ENCODE assay signal across 8 mouse cellular contexts in the genomic region with DNA sequence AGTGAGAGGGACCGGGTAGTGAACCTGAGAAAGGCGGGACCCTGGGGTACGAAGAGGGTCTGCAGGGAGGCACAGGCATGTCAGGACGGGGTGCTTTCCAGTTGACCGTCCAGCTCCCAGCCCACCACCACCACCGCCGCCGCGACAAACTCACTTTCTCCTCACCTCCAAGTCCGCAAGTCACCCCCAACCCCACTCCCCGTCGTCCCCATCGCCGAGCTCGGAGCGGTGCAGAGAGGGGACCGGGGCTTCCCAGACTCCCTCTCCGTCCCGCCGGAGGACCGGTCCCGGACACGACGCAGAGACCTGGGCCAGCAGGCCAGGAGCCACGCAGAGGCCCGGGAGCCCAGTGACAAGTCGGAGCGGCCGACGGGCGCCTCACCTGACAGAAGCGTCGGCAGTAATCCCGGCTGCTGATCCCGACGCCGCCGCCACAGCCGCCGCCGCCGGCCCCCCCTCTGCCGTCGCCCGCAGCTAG. TPM values are rescaled to one million over a fixed set of nuclear protein-coding genes. Genes with fewer than 3 reads are reported as not detected.
DNase-seq lines count a peak whose midpoint lies in the region; ATAC-seq and TF ChIP-seq lines count a peak whose summit lies in the region.

No protein-coding gene starts in this region.

- ATAC-seq in heart, embryonic 13.5 days (ENCODE audit: extremely low read depth, insufficient number of reproducible peaks, low FRiP score, low TSS enrichment), result peak; percentile 27
- ATAC-seq in G1E (ENCODE audit: extremely low read depth, insufficient number of reproducible peaks, low FRiP score, poor library complexity, severe bottlenecking), result no peak
- no peak for ATAC-seq in forebrain, embryonic 12.5 days (ENCODE audit: low FRiP score)
- peak; percentile 38 for ATAC-seq in liver, embryonic 12.5 days
- no peak; the same call in none of the 2 replicates for ATAC-seq in stomach, embryonic 16.5 days (ENCODE audit: insufficient read depth, low FRiP score)

- H3K27ac ChIP-seq in heart, embryonic 13.5 days (replicated peaks), result peak overlapping the region; percentile 96
- peak overlapping the region; percentile 93 for H3K27ac ChIP-seq in forebrain, embryonic 12.5 days
- H3K27ac ChIP-seq in liver, embryonic 12.5 days, result peak overlapping the region; percentile 95
- peak overlapping the region; percentile 93 for H3K27ac ChIP-seq in stomach, embryonic 16.5 days (ENCODE audit: low read length)

- 0% methylated on average over 30 of the region's 45 CpGs for WGBS in heart, embryonic 13.5 days
- WGBS in forebrain, embryonic 12.5 days, result under 1% methylated on average over 35 of the region's 45 CpGs
- WGBS in liver, embryonic 12.5 days (ENCODE audit: insufficient replicate concordance), result 0% methylated on average over 23 of the region's 45 CpGs
- WGBS in stomach, embryonic 16.5 days, result under 1% methylated on average over 45 of the region's 45 CpGs

- H3K36me3 ChIP-seq in heart, embryonic 13.5 days, result peaks cover 22% of the 10 kb centered on the region
- peaks cover 23% of the 10 kb centered on the region for H3K36me3 ChIP-seq in G1E (replicated peaks)
- H3K36me3 ChIP-seq in forebrain, embryonic 12.5 days (replicated peaks), result peaks cover 16% of the 10 kb centered on the region
- peaks cover 27% of the 10 kb centered on the region for H3K36me3 ChIP-seq in liver, embryonic 12.5 days
- H3K36me3 ChIP-seq in stomach, embryonic 16.5 days (ENCODE audit: control insufficient read depth, insufficient read depth, low read length), result peaks cover 16% of the 10 kb centered on the region

- DNase-seq in heart, postnatal 14 days, result no peak
- DNase-seq in G1E (ENCODE audit: low spot score), result no peak
- DNase-seq in cerebellum, adult 9-10 months, result no peak
- no peak for DNase-seq in ovary, postnatal 14 days (ENCODE audit: low spot score)

- H3K4me2 ChIP-seq in heart, embryonic 13.5 days, result peak overlapping the region; percentile 88
- H3K4me2 ChIP-seq in forebrain, embryonic 12.5 days, result peak overlapping the region; percentile 92
- peak overlapping the region; percentile 79 for H3K4me2 ChIP-seq in liver, embryonic 12.5 days
- H3K4me2 ChIP-seq in stomach, embryonic 16.5 days (ENCODE audit: low read depth, low read length), result peak overlapping the region; percentile 95

- peaks cover 29% of the 10 kb centered on the region for H3K4me1 ChIP-seq in heart, embryonic 13.5 days
- H3K4me1 ChIP-seq in G1E (ENCODE audit: insufficient read depth, low read depth, low read length), result peaks cover 25% of the 10 kb centered on the region
- H3K4me1 ChIP-seq in forebrain, embryonic 12.5 days, result peaks cover 22% of the 10 kb centered on the region
- H3K4me1 ChIP-seq in liver, embryonic 12.5 days, result peaks cover 29% of the 10 kb centered on the region
- H3K4me1 ChIP-seq in stomach, embryonic 16.5 days (ENCODE audit: control insufficient read depth, insufficient read depth, low read length), result peaks cover 3% of the 10 kb centered on the region; the same call in 1 of the 2 replicates

- intact Hi-C loops in heart, postnatal 14 days (cut with DNase I), result loop anchor here (5.0 kb wide), 1 partner anchor 79 kb away; the partner anchor contains the start of gene 4930453N24Rik

- peak overlapping the region; percentile 96 for H3K9ac ChIP-seq in heart, embryonic 13.5 days
- peak overlapping the region; percentile 90 for H3K9ac ChIP-seq in forebrain, embryonic 12.5 days
- peak overlapping the region; percentile 97 for H3K9ac ChIP-seq in liver, embryonic 12.5 days
- peak overlapping the region; percentile 96 for H3K9ac ChIP-seq in stomach, embryonic 16.5 days (ENCODE audit: low read length)

- H3K9me3 ChIP-seq in heart, embryonic 13.5 days, result no peaks in the 10 kb centered on the region
- no peaks in the 10 kb centered on the region for H3K9me3 ChIP-seq in G1E (replicated peaks)
- no peaks in the 10 kb centered on the region for H3K9me3 ChIP-seq in forebrain, embryonic 12.5 days
- no peaks in the 10 kb centered on the region for H3K9me3 ChIP-seq in liver, embryonic 12.5 days (replicated peaks)
- H3K9me3 ChIP-seq in stomach, embryonic 16.5 days (replicated peaks; ENCODE audit: control insufficient read depth, low read length), result no peaks in the 10 kb centered on the region

- no peaks in the 10 kb centered on the region for H3K27me3 ChIP-seq in heart, embryonic 13.5 days (replicated peaks)
- H3K27me3 ChIP-seq in G1E (ENCODE audit: insufficient read depth, low read length), result no peaks in the 10 kb centered on the region
- H3K27me3 ChIP-seq in forebrain, embryonic 12.5 days, result no peaks in the 10 kb centered on the region
- no peaks in the 10 kb centered on the region for H3K27me3 ChIP-seq in liver, embryonic 12.5 days (replicated peaks)
- H3K27me3 ChIP-seq in stomach, embryonic 16.5 days (ENCODE audit: control insufficient read depth, insufficient read depth, low read length), result no peaks in the 10 kb centered on the region

- H3K4me3 ChIP-seq in heart, embryonic 13.5 days, result peak overlapping the region; percentile 95
- H3K4me3 ChIP-seq in G1E (ENCODE audit: low read depth, low read length), result peak overlapping the region; percentile 94
- peak overlapping the region; percentile 93 for H3K4me3 ChIP-seq in forebrain, embryonic 12.5 days (replicated peaks)
- H3K4me3 ChIP-seq in liver, embryonic 12.5 days, result peak overlapping the region; percentile 98
- peak overlapping the region; percentile 99 for H3K4me3 ChIP-seq in stomach, embryonic 16.5 days (replicated peaks; ENCODE audit: low read length)

- no peak for TF ChIP-seq CTCF in G1E (IDR thresholded peaks at IDR 0.05; ENCODE audit: low read depth, low read length)

RNA-seq across cellular contexts. Expression of gene Zfp654, which starts 0.3 kb away (rescaled TPM):
- 4.4 and 5.1 TPM in 2 replicates for polyA plus RNA-seq in heart, embryonic 13.5 days (2015; fragmentation: Nextera tagmentation; extraction: Ambion mirVana)
- 1 to 10 TPM; 9.6 to 10.0 TPM for total RNA-seq in heart, postnatal 14 days (2021)
- total RNA-seq in G1E (2014; fragmentation: Nextera tagmentation) (64.0 and 73.3 TPM in 2 replicates), G1E (2017) (29.0 and 30.6 TPM in 2 replicates)
- 1.9 and 2.0 TPM in 2 replicates for polyA plus RNA-seq in G1E (2012)
- polyA plus RNA-seq in forebrain, embryonic 12.5 days (2016; fragmentation: Nextera tagmentation; extraction: Ambion mirVana), result 9.6 and 10.4 TPM in 2 replicates
- polyA plus RNA-seq in liver, embryonic 12.5 days (2016; fragmentation: Nextera tagmentation; extraction: Ambion mirVana), result 5.0 and 5.4 TPM in 2 replicates
- polyA plus RNA-seq in stomach, embryonic 16.5 days (2015; fragmentation: Nextera tagmentation; extraction: Ambion mirVana), result 5.3 and 6.4 TPM in 2 replicates

RNA-seq across cellular contexts. Expression of gene Cggbp1, which starts 0.7 kb away (rescaled TPM):
- polyA plus RNA-seq in heart, embryonic 13.5 days (2015; fragmentation: Nextera tagmentation; extraction: Ambion mirVana), result 42.7 and 44.0 TPM in 2 replicates
- 10 to 100 TPM; 45.7 to 52.6 TPM for total RNA-seq in heart, postnatal 14 days (2021)
- total RNA-seq in G1E (2014; fragmentation: Nextera tagmentation) (150 and 152 TPM in 2 replicates), G1E (2017) (70.0 and 76.4 TPM in 2 replicates)
- 34.8 and 37.2 TPM in 2 replicates for polyA plus RNA-seq in G1E (2012)
- 118 and 131 TPM in 2 replicates for polyA plus RNA-seq in forebrain, embryonic 12.5 days (2016; fragmentation: Nextera tagmentation; extraction: Ambion mirVana)
- polyA plus RNA-seq in liver, embryonic 12.5 days (2016; fragmentation: Nextera tagmentation; extraction: Ambion mirVana), result 40.1 and 42.4 TPM in 2 replicates
- polyA plus RNA-seq in stomach, embryonic 16.5 days (2015; fragmentation: Nextera tagmentation; extraction: Ambion mirVana), result 74.5 and 74.6 TPM in 2 replicates

Comparison
In these comparisons a context has a peak if more than half of its experiments do, and no peak if none do; other contexts are left out.
1. ATAC-seq: peak in heart, embryonic 13.5 days (single experiment) and liver, embryonic 12.5 days (single experiment); none in G1E (single experiment), forebrain, embryonic 12.5 days (single experiment) and stomach, embryonic 16.5 days (single experiment).
2. Peak in every context shown above with its lines, with median percentiles within 50 percentile points of each other: H3K27ac ChIP-seq, H3K4me2 ChIP-seq, H3K4me3 ChIP-seq and H3K9ac ChIP-seq.